Mouse (Mus musculus): ENCODE results near the gene Olfr975. TPM values are rescaled to one million over a fixed set of nuclear protein-coding genes. Genes with fewer than 3 reads are reported as not detected.
A peak's percentile ranks its signal among the peaks of the same experiment; 100 is the strongest.
"Not testable (repeated sequence)": the region's sequence is repeated elsewhere in the genome, so short reads cannot be mapped to it uniquely, and the experiment has no call there.

Gene Olfr975
- polyA plus RNA-seq (2015; fragmentation: Nextera tagmentation; extraction: Ambion mirVana): not detected in 2 replicates

- Histone ChIP-seq H3K27me3 (no peaks in the 10 kb centered on the region), H3K9me3 (replicated peaks) (no peaks in the 10 kb centered on the region), H3K4me2 (no peak within 1 kb of the TSS), H3K4me1 (no peaks in the 10 kb centered on the region), H3K27ac (no peak within 1 kb of the TSS), H3K36me3 (ENCODE audit: poor library complexity, severe bottlenecking) (no peaks in the 10 kb centered on the region), H3K9ac (no peak within 1 kb of the TSS), H3K4me3 (no peak within 1 kb of the TSS)
- no peak for ATAC-seq
- WGBS: 61% methylated on average over 1 of the region's 1 CpGs
Measured at GRCm38 (mm10) chr9:39951946-39952345, at the start of gene Olfr975. Gene Olfr975 (minus strand): TSS chr9:39952046.

- Histone ChIP-seq H3K9ac (no peak within 1 kb of the TSS), H3K27ac (no peak within 1 kb of the TSS), H3K9me3 (replicated peaks) (no peaks in the 10 kb centered on the region), H3K4me3 (no peak within 1 kb of the TSS), H3K4me2 (no peak within 1 kb of the TSS), H3K36me3 (ENCODE audit: poor library complexity, severe bottlenecking) (no peaks in the 10 kb centered on the region), H3K4me1 (no peaks in the 10 kb centered on the region), H3K27me3 (no peaks in the 10 kb centered on the region)
- WGBS: 83% methylated on average over 2 of the region's 2 CpGs
- no peak for ATAC-seq
Measured at GRCm38 (mm10) chr9:39991813-39992212, 40.0 kb upstream of the Olfr975 start, which contains the start of gene Olfr978. Gene Olfr978 (plus strand): TSS chr9:39992113.

GRCm38 (mm10) chr9:39976581-39977145 is 24.8 kb upstream of the Olfr975 start:
- WGBS: 91% methylated on average over 1 of the region's 1 CpGs
- H3K4me1 ChIP-seq; H3K4me3 ChIP-seq; H3K9me3 ChIP-seq (replicated peaks); H3K36me3 ChIP-seq (ENCODE audit: poor library complexity, severe bottlenecking); H3K9ac ChIP-seq; ATAC-seq; H3K27me3 ChIP-seq; H3K27ac ChIP-seq; H3K4me2 ChIP-seq: not testable (repeated sequence)

GRCm38 (mm10) chr9:39961033-39961432 is 9.2 kb upstream of the Olfr975 start, which contains the start of gene Olfr976:
Gene Olfr976 (minus strand): TSS chr9:39961133.
- 86% methylated on average over 8 of the region's 9 CpGs for WGBS
- not testable (repeated sequence) for H3K9me3 ChIP-seq (replicated peaks); H3K27ac ChIP-seq; H3K36me3 ChIP-seq (ENCODE audit: poor library complexity, severe bottlenecking); H3K27me3 ChIP-seq; H3K4me2 ChIP-seq; ATAC-seq; H3K4me3 ChIP-seq; H3K4me1 ChIP-seq; H3K9ac ChIP-seq

- Histone ChIP-seq H3K4me1 (no peaks in the 10 kb centered on the region), H3K36me3 (ENCODE audit: poor library complexity, severe bottlenecking) (no peaks in the 10 kb centered on the region), H3K4me3 (no peak within 1 kb of the TSS), H3K4me2 (no peak within 1 kb of the TSS), H3K9ac (no peak within 1 kb of the TSS), H3K27me3 (no peaks in the 10 kb centered on the region), H3K27ac (no peak within 1 kb of the TSS), H3K9me3 (replicated peaks) (no peaks in the 10 kb centered on the region)
- no peak for ATAC-seq
- WGBS: 89% methylated on average over 1 of the region's 1 CpGs
Measured at GRCm38 (mm10) chr9:39937201-39937600, 14.6 kb downstream of the Olfr975 start, which contains the start of gene Olfr974. Gene Olfr974 (plus strand): TSS chr9:39937501.

- peak; percentile 38; the same call in 1 of the 2 replicates for ATAC-seq
- 53% methylated on average over 1 of the region's 1 CpGs for WGBS
- not testable (repeated sequence) for H3K27ac ChIP-seq; H3K4me2 ChIP-seq; H3K4me1 ChIP-seq; H3K9ac ChIP-seq; H3K36me3 ChIP-seq (ENCODE audit: poor library complexity, severe bottlenecking); H3K4me3 ChIP-seq; H3K9me3 ChIP-seq (replicated peaks); H3K27me3 ChIP-seq
Measured at GRCm38 (mm10) chr9:39928837-39929236, 23.0 kb downstream of the Olfr975 start.

- H3K4me2 ChIP-seq; H3K9ac ChIP-seq; H3K27me3 ChIP-seq; H3K27ac ChIP-seq; H3K9me3 ChIP-seq (replicated peaks); H3K4me3 ChIP-seq; H3K4me1 ChIP-seq; H3K36me3 ChIP-seq (ENCODE audit: poor library complexity, severe bottlenecking): not testable (repeated sequence)
- peak; percentile 93 for ATAC-seq
- WGBS: no CpG with 5 or more reads among the region's 4 CpGs
Measured at GRCm38 (mm10) chr9:39927975-39928836, 23.6 kb downstream of the Olfr975 start.

- Histone ChIP-seq H3K4me1 (no peaks in the 10 kb centered on the region), H3K9ac (no peak overlapping the region), H3K27ac (no peak overlapping the region), H3K27me3 (no peaks in the 10 kb centered on the region), H3K4me2 (no peak overlapping the region), H3K4me3 (no peak overlapping the region), H3K36me3 (ENCODE audit: poor library complexity, severe bottlenecking) (no peaks in the 10 kb centered on the region), H3K9me3 (replicated peaks) (no peaks in the 10 kb centered on the region)
- 90% methylated on average over 3 of the region's 3 CpGs for WGBS
- ATAC-seq: no peak
Measured at GRCm38 (mm10) chr9:39909939-39910338, 41.9 kb downstream of the Olfr975 start.

- Histone ChIP-seq H3K4me3 (no peak within 1 kb of the TSS), H3K4me2 (no peak within 1 kb of the TSS), H3K9ac (no peak within 1 kb of the TSS), H3K36me3 (ENCODE audit: poor library complexity, severe bottlenecking) (no peaks in the 10 kb centered on the region), H3K9me3 (replicated peaks) (no peaks in the 10 kb centered on the region), H3K27me3 (no peaks in the 10 kb centered on the region), H3K27ac (no peak within 1 kb of the TSS), H3K4me1 (no peaks in the 10 kb centered on the region)
- 71% methylated on average over 2 of the region's 2 CpGs for WGBS
- no peak for ATAC-seq
Measured at GRCm38 (mm10) chr9:39907036-39907435, 44.8 kb downstream of the Olfr975 start, which contains the start of gene Olfr229. Gene Olfr229 (plus strand): TSS chr9:39907336.

- Histone ChIP-seq H3K9ac (no peak overlapping the region), H3K27ac (no peak overlapping the region), H3K9me3 (replicated peaks) (no peaks in the 10 kb centered on the region), H3K36me3 (ENCODE audit: poor library complexity, severe bottlenecking) (no peaks in the 10 kb centered on the region), H3K27me3 (no peaks in the 10 kb centered on the region), H3K4me1 (no peaks in the 10 kb centered on the region), H3K4me3 (no peak overlapping the region), H3K4me2 (no peak overlapping the region)
- no peak for ATAC-seq
- WGBS: 81% methylated on average over 6 of the region's 6 CpGs
Measured at GRCm38 (mm10) chr9:39905106-39905505, 46.7 kb downstream of the Olfr975 start.

Data from forebrain, embryonic 13.5 days (tissue).